Mouse (Mus musculus) Patski (cell line): ENCODE measurements around the gene Trim9. TPM values are rescaled to one million over a fixed set of nuclear protein-coding genes. Genes with fewer than 3 reads are reported as not detected.

Experiments used
- ATAC-seq: fragments of 100-300 bp; one replicate; pipeline ENCODE4 v1.8.0; 2021
- CTCF ChIA-PET: fragments of 350-600 bp; sonication (Branson Sonifier 250); formaldehyde crosslinking; loops from one replicate; lab custom pipeline; 2022; ENCODE audit warnings: inconsistent platforms; lab: Charles Lee
- POLR2A ChIA-PET: fragments of 350-600 bp; sonication (Branson Sonifier 250); formaldehyde crosslinking; loops from one replicate; lab custom pipeline; 2022; ENCODE audit warnings: antibody characterized with exemption, inconsistent platforms; lab: Charles Lee
- DNase-seq: peaks from one replicate; pipeline ENCODE4 v3.0.0-alpha.2; 2011; ENCODE audit warnings: low read depth, low spot score
- H3K27me3 ChIP-seq: fragments of 371-371 bp; one replicate; pipeline ENCODE4 v1.5.1; 2021
- CTCF ChIP-seq: fragments of 100-300 bp; IDR thresholded peaks from one replicate; pipeline ENCODE4 v1.5.1; 2021
- in situ Hi-C: fragments of 300-500 bp; cut with MboI; formaldehyde crosslinking; loops from 3 replicates; pipeline ENCODE4 v1.11.1; 2018; ENCODE audit warnings: low pct_unique_long_range_greater_than_20kb, mixed read lengths
- polyA plus RNA-seq: library from polyadenylated mRNA; unstranded; gene quantifications from one replicate; pipeline ENCODE4 v1.2.3, GENCODE M21; 2021

The Trim9 gene
- polyA plus RNA-seq, 1 experiment from 2014 or later: not detected

- ChIA-PET POLR2A (no interaction called here), CTCF (no interaction called here)
- no peak for ATAC-seq
- TF ChIP-seq CTCF: no peak
- H3K27me3 ChIP-seq: peaks cover 11% of the 10 kb centered on the region
- DNase-seq: no peak
- in situ Hi-C loops: no loop called here
Observed at GRCm38 (mm10) chr12:70284979-70285378, 62.4 kb downstream of the Trim9 start.

- CTCF ChIA-PET: no interaction called here
- in situ Hi-C loops: no loop called here
Observed at GRCm38 (mm10) chr12:70283116-70283731, 64.2 kb downstream of the Trim9 start.

GRCm38 (mm10) chr12:70280930-70281329 lies 66.5 kb downstream of the Trim9 start:
- in situ Hi-C loops: no loop called here
- POLR2A ChIA-PET: no interaction called here
- ATAC-seq (no peak), DNase-seq (no peak)
- no peak for TF ChIP-seq CTCF
- CTCF ChIA-PET: no interaction called here
- peaks cover 24% of the 10 kb centered on the region for H3K27me3 ChIP-seq

More at GRCm38 (mm10) chr12:70283116-70283731, 64.2 kb downstream of the Trim9 start:
- no peak for TF ChIP-seq CTCF
- DNase-seq (no peak), ATAC-seq (no peak)
- POLR2A ChIA-PET: no interaction called here
- peaks cover 12% of the 10 kb centered on the region for H3K27me3 ChIP-seq

GRCm38 (mm10) chr12:70280381-70280780 lies 67.0 kb downstream of the Trim9 start:
- H3K27me3 ChIP-seq: peaks cover 28% of the 10 kb centered on the region
- in situ Hi-C loops: no loop called here
- no peak for TF ChIP-seq CTCF
- ChIA-PET CTCF (no interaction called here), POLR2A (no interaction called here)
- DNase-seq (no peak), ATAC-seq (no peak)

- in situ Hi-C loops: no loop called here
- TF ChIP-seq CTCF: no peak
- DNase-seq (no peak), ATAC-seq (no peak)
- CTCF ChIA-PET: interaction anchor here (1.2 kb wide), 1 partner anchor 18 kb away, joined by 3 read pairs; no protein-coding TSS in a partner anchor
- H3K27me3 ChIP-seq: peaks cover 41% of the 10 kb centered on the region
- POLR2A ChIA-PET: interaction anchor here (0.6 kb wide), 1 partner anchor 12 kb away, joined by 3 read pairs; no protein-coding TSS in a partner anchor
Observed at GRCm38 (mm10) chr12:70277071-70277939, 70.1 kb downstream of the Trim9 start.

- no peak for TF ChIP-seq CTCF
- DNase-seq: no peak
- POLR2A ChIA-PET: no interaction called here
- ATAC-seq: no peak
- CTCF ChIA-PET: interaction anchor here (1.3 kb wide), 1 partner anchor 36 kb away, joined by 3 read pairs; no protein-coding TSS in a partner anchor
- in situ Hi-C loops: no loop called here
- H3K27me3 ChIP-seq: peaks cover 30% of the 10 kb centered on the region
Observed at GRCm38 (mm10) chr12:70269724-70270123, 77.7 kb downstream of the Trim9 start.

GRCm38 (mm10) chr12:70267314-70267713 lies 80.1 kb downstream of the Trim9 start:
- POLR2A ChIA-PET: no interaction called here
- in situ Hi-C loops: no loop called here
- ATAC-seq (no peak), DNase-seq (no peak)
- CTCF ChIA-PET: no interaction called here
- H3K27me3 ChIP-seq: peaks cover 42% of the 10 kb centered on the region
- no peak for TF ChIP-seq CTCF

GRCm38 (mm10) chr12:70266494-70266931 lies 80.9 kb downstream of the Trim9 start:
- ChIA-PET POLR2A (no interaction called here), CTCF (no interaction called here)
- peaks cover 40% of the 10 kb centered on the region for H3K27me3 ChIP-seq
- in situ Hi-C loops: no loop called here
- DNase-seq: no peak
- no peak for TF ChIP-seq CTCF
- no peak for ATAC-seq

- ATAC-seq: no peak
- H3K27me3 ChIP-seq: peaks cover 47% of the 10 kb centered on the region
- DNase-seq: no peak
- no peak for TF ChIP-seq CTCF
- POLR2A ChIA-PET: no interaction called here
- CTCF ChIA-PET: no interaction called here
- in situ Hi-C loops: no loop called here
Observed at GRCm38 (mm10) chr12:70263721-70264120, 83.7 kb downstream of the Trim9 start.

- in situ Hi-C loops: no loop called here
- TF ChIP-seq CTCF: no peak
- peaks cover 52% of the 10 kb centered on the region for H3K27me3 ChIP-seq
- ATAC-seq (no peak), DNase-seq (no peak)
- CTCF ChIA-PET: no interaction called here
- POLR2A ChIA-PET: no interaction called here
Observed at GRCm38 (mm10) chr12:70262271-70262953, 85.0 kb downstream of the Trim9 start.
